Mouse (Mus musculus) heart, adult 18-20 months (tissue): ENCODE measurements around the gene Cel. TPM values are rescaled to one million over a fixed set of nuclear protein-coding genes. Genes with fewer than 3 reads are reported as not detected.

ENCODE experiments used
- DNase-seq, 2 experiments: peaks; one replicate each; pipeline ENCODE4 v3.0.0; 2021 to 2022; ENCODE audit warnings: mixed read lengths in 1 of 2
- total RNA-seq, 2 experiments: library from RNA; stranded (reverse); gene quantifications; 2 replicates each; pipeline ENCODE4 v1.2.3; 2021

Gene Cel
- total RNA-seq, 2 experiments from 2014 or later: not detected

GRCm38 (mm10) chr2:28585043-28585571, 21.9 kb upstream of the Cel start:
- peak; percentile 80 to 89 for DNase-seq

- DNase-seq: no peak
Observed at GRCm38 (mm10) chr2:28583651-28584050, 20.4 kb upstream of the Cel start, which contains the start of gene Gtf3c5. TSS of gene Gtf3c5 (minus strand) at chr2:28583751.

GRCm38 (mm10) chr2:28582647-28583353, 19.6 kb upstream of the Cel start:
- DNase-seq: peak; percentile 92 to 95

- no peak for DNase-seq
Observed at GRCm38 (mm10) chr2:28578003-28578402, 14.8 kb upstream of the Cel start.

GRCm38 (mm10) chr2:28576815-28577214, 13.6 kb upstream of the Cel start:
- DNase-seq: no peak

GRCm38 (mm10) chr2:28575341-28575740, 12.1 kb upstream of the Cel start:
- DNase-seq: no peak

- no peak for DNase-seq
Observed at GRCm38 (mm10) chr2:28569903-28570302, 6.7 kb upstream of the Cel start.

GRCm38 (mm10) chr2:28566545-28566944, 3.3 kb upstream of the Cel start:
- peak in 1 of 2 experiments; percentile 51 for DNase-seq

GRCm38 (mm10) chr2:28564380-28564779, 1.2 kb upstream of the Cel start:
- DNase-seq: no peak

- DNase-seq: no peak
Observed at GRCm38 (mm10) chr2:28563830-28564229, 627 bp upstream of the Cel start.

GRCm38 (mm10) chr2:28557452-28557851, 5.8 kb downstream of the Cel start:
- DNase-seq: no peak

- no peak for DNase-seq
Observed at GRCm38 (mm10) chr2:28552301-28552700, 10.9 kb downstream of the Cel start.

GRCm38 (mm10) chr2:28549157-28549556, 14.0 kb downstream of the Cel start:
- no peak for DNase-seq

- peak; percentile 83 to 95 for DNase-seq
Observed at GRCm38 (mm10) chr2:28547237-28548172, 15.7 kb downstream of the Cel start.

- DNase-seq: no peak
Observed at GRCm38 (mm10) chr2:28546560-28546959, 16.6 kb downstream of the Cel start.

- no peak for DNase-seq
Observed at GRCm38 (mm10) chr2:28545976-28546375, 17.2 kb downstream of the Cel start.

GRCm38 (mm10) chr2:28543894-28544293, 19.3 kb downstream of the Cel start:
- DNase-seq: no peak

GRCm38 (mm10) chr2:28540587-28541227, 22.5 kb downstream of the Cel start:
- no peak for DNase-seq

GRCm38 (mm10) chr2:28539949-28540348, 23.3 kb downstream of the Cel start:
- peak; percentile 38 to 79 for DNase-seq

- DNase-seq: peak; percentile 72 to 79
Observed at GRCm38 (mm10) chr2:28539206-28539605, 24.0 kb downstream of the Cel start.

GRCm38 (mm10) chr2:28538817-28539128, 24.4 kb downstream of the Cel start:
- no peak for DNase-seq

- DNase-seq: no peak
Observed at GRCm38 (mm10) chr2:28537995-28538816, 25.0 kb downstream of the Cel start.
